Mouse (Mus musculus) stomach, embryonic 15.5 days (tissue): ENCODE results near the gene Dock2. TPM values are rescaled to one million over a fixed set of nuclear protein-coding genes. Genes with fewer than 3 reads are reported as not detected.

Experiments
- ATAC-seq: fragments of 200-750 bp; cut with Nextera tagmentation; 2 replicates; pipeline ENCODE4 v1.8.0; 2017; ENCODE audit warnings: low read depth, moderate number of reproducible peaks, moderate TSS enrichment; ENCODE audit not compliant: insufficient read depth, low FRiP score
- H3K27ac ChIP-seq: fragments of 300-500 bp; sonication (generic); 2 replicates; pipeline ENCODE4 v1.5.1; 2015; ENCODE audit warnings: mild to moderate bottlenecking, inconsistent platforms
- H3K27me3 ChIP-seq: fragments of 300-500 bp; sonication (generic); replicated peaks from 2 replicates; pipeline ENCODE4 v1.6.1; 2015; ENCODE audit warnings: inconsistent platforms
- H3K36me3 ChIP-seq: fragments of 300-500 bp; sonication (generic); 2 replicates; pipeline ENCODE4 v1.6.1; 2015; ENCODE audit warnings: inconsistent platforms
- H3K4me1 ChIP-seq: fragments of 300-500 bp; sonication (generic); 2 replicates; pipeline ENCODE4 v1.6.1; 2015; ENCODE audit warnings: inconsistent platforms
- H3K4me2 ChIP-seq: fragments of 300-500 bp; sonication (generic); 2 replicates; pipeline ENCODE4 v1.6.1; 2015; ENCODE audit warnings: mild to moderate bottlenecking, inconsistent platforms
- H3K4me3 ChIP-seq: fragments of 300-500 bp; sonication (generic); replicated peaks from 2 replicates; pipeline ENCODE4 v1.5.1; 2015; ENCODE audit warnings: inconsistent platforms
- H3K9ac ChIP-seq: fragments of 300-500 bp; sonication (generic); 2 replicates; pipeline ENCODE4 v1.6.1; 2015; ENCODE audit warnings: inconsistent platforms
- H3K9me3 ChIP-seq: fragments of 300-500 bp; sonication (generic); 2 replicates; pipeline ENCODE4 v1.6.1; 2016; ENCODE audit warnings: inconsistent platforms
- WGBS: fragments of 180-500 bp; shearing (Covaris S2); methylation state at CpG from one replicate; pipeline ENCODE4 v1.1.7; 2015; 5-methylcytosine and 5-hydroxymethylcytosine counted together
- polyA plus RNA-seq: library from polyadenylated mRNA; unstranded; fragments of >200 nt; fragmentation: Nextera tagmentation; extraction: Ambion mirVana; gene quantifications from 2 replicates; pipeline ENCODE4 v1.2.1, GENCODE M21; 2015

The Dock2 gene
- polyA plus RNA-seq, 1 experiment from 2014 or later = 2.4 TPM

GRCm38 (mm10) chr11:34415884-34416618 is 367.6 kb downstream of the Dock2 start:
- H3K4me1 ChIP-seq = no peaks in the 10 kb centered on the region
- H3K27me3 ChIP-seq = no peaks in the 10 kb centered on the region
- no peak overlapping the region for H3K4me3 ChIP-seq
- WGBS = 46% methylated on average over 9 of the region's 9 CpGs
- H3K4me2 ChIP-seq = no peak overlapping the region
- no peak overlapping the region for H3K27ac ChIP-seq
- H3K9me3 ChIP-seq = no peaks in the 10 kb centered on the region
- no peak for ATAC-seq
- H3K9ac ChIP-seq = no peak overlapping the region
- no peaks in the 10 kb centered on the region for H3K36me3 ChIP-seq

- 40% methylated on average over 5 of the region's 5 CpGs for WGBS
- no peak overlapping the region for H3K4me3 ChIP-seq
Observed at GRCm38 (mm10) chr11:34406850-34407249, 376.8 kb downstream of the Dock2 start.

GRCm38 (mm10) chr11:34406309-34406708 is 377.4 kb downstream of the Dock2 start:
- Histone ChIP-seq H3K27me3 (no peaks in the 10 kb centered on the region), H3K4me3 (no peak overlapping the region), H3K9me3 (no peaks in the 10 kb centered on the region), H3K9ac (no peak overlapping the region), H3K27ac (no peak overlapping the region), H3K4me2 (no peak overlapping the region), H3K4me1 (no peaks in the 10 kb centered on the region), H3K36me3 (no peaks in the 10 kb centered on the region)
- no peak for ATAC-seq
- 26% methylated on average over 8 of the region's 8 CpGs for WGBS

More at GRCm38 (mm10) chr11:34406850-34407249, 376.8 kb downstream of the Dock2 start:
- Histone ChIP-seq H3K9me3 (no peaks in the 10 kb centered on the region), H3K27ac (no peak overlapping the region), H3K4me1 (no peaks in the 10 kb centered on the region), H3K4me2 (no peak overlapping the region), H3K9ac (no peak overlapping the region), H3K27me3 (no peaks in the 10 kb centered on the region), H3K36me3 (no peaks in the 10 kb centered on the region)
- no peak for ATAC-seq

- 70% methylated on average over 1 of the region's 1 CpGs for WGBS
- no peak for ATAC-seq
Observed at GRCm38 (mm10) chr11:34405311-34405710, 378.4 kb downstream of the Dock2 start.

GRCm38 (mm10) chr11:34401343-34401742 is 382.3 kb downstream of the Dock2 start:
- Histone ChIP-seq H3K27ac (no peak overlapping the region), H3K36me3 (no peaks in the 10 kb centered on the region), H3K4me1 (no peaks in the 10 kb centered on the region), H3K9ac (no peak overlapping the region), H3K27me3 (no peaks in the 10 kb centered on the region), H3K9me3 (no peaks in the 10 kb centered on the region), H3K4me3 (no peak overlapping the region), H3K4me2 (no peak overlapping the region)
- no peak for ATAC-seq
- 89% methylated on average over 8 of the region's 8 CpGs for WGBS

More at GRCm38 (mm10) chr11:34405311-34405710, 378.4 kb downstream of the Dock2 start:
- Histone ChIP-seq H3K27ac (no peak overlapping the region), H3K36me3 (no peaks in the 10 kb centered on the region), H3K4me3 (no peak overlapping the region), H3K9ac (no peak overlapping the region), H3K27me3 (no peaks in the 10 kb centered on the region), H3K4me2 (no peak overlapping the region), H3K4me1 (no peaks in the 10 kb centered on the region), H3K9me3 (no peaks in the 10 kb centered on the region)

GRCm38 (mm10) chr11:34398555-34398954 is 385.1 kb downstream of the Dock2 start:
- Histone ChIP-seq H3K4me3 (no peak overlapping the region), H3K9me3 (no peaks in the 10 kb centered on the region), H3K4me1 (no peaks in the 10 kb centered on the region), H3K36me3 (no peaks in the 10 kb centered on the region), H3K27ac (no peak overlapping the region), H3K4me2 (no peak overlapping the region), H3K27me3 (no peaks in the 10 kb centered on the region), H3K9ac (no peak overlapping the region)
- WGBS = 78% methylated on average over 2 of the region's 2 CpGs
- ATAC-seq = no peak

- H3K4me1 ChIP-seq = no peaks in the 10 kb centered on the region
- no peaks in the 10 kb centered on the region for H3K36me3 ChIP-seq
- 87% methylated on average over 5 of the region's 5 CpGs for WGBS
- H3K27ac ChIP-seq = no peak overlapping the region
- no peaks in the 10 kb centered on the region for H3K9me3 ChIP-seq
- H3K27me3 ChIP-seq = no peaks in the 10 kb centered on the region
- no peak overlapping the region for H3K9ac ChIP-seq
- no peak overlapping the region for H3K4me3 ChIP-seq
- ATAC-seq = no peak
- no peak overlapping the region for H3K4me2 ChIP-seq
Observed at GRCm38 (mm10) chr11:34397661-34398060, 386.0 kb downstream of the Dock2 start.

GRCm38 (mm10) chr11:34395802-34396201 is 387.9 kb downstream of the Dock2 start:
- no peak overlapping the region for H3K4me3 ChIP-seq
- no peaks in the 10 kb centered on the region for H3K9me3 ChIP-seq
- no peaks in the 10 kb centered on the region for H3K27me3 ChIP-seq
- no peak for ATAC-seq
- H3K9ac ChIP-seq = no peak overlapping the region
- no peaks in the 10 kb centered on the region for H3K36me3 ChIP-seq
- H3K4me1 ChIP-seq = no peaks in the 10 kb centered on the region
- WGBS = 66% methylated on average over 3 of the region's 3 CpGs
- H3K4me2 ChIP-seq = no peak overlapping the region
- H3K27ac ChIP-seq = no peak overlapping the region

- H3K4me3 ChIP-seq = no peak overlapping the region
- 40% methylated on average over 4 of the region's 4 CpGs for WGBS
- ATAC-seq = no peak
Observed at GRCm38 (mm10) chr11:34392105-34392504, 391.6 kb downstream of the Dock2 start.

GRCm38 (mm10) chr11:34389261-34390116 is 394.2 kb downstream of the Dock2 start:
- no peak overlapping the region for H3K4me2 ChIP-seq
- no peaks in the 10 kb centered on the region for H3K4me1 ChIP-seq
- H3K27ac ChIP-seq = no peak overlapping the region
- WGBS = 80% methylated on average over 6 of the region's 6 CpGs
- H3K4me3 ChIP-seq = no peak overlapping the region
- H3K27me3 ChIP-seq = no peaks in the 10 kb centered on the region
- H3K36me3 ChIP-seq = no peaks in the 10 kb centered on the region
- H3K9me3 ChIP-seq = no peaks in the 10 kb centered on the region
- no peak overlapping the region for H3K9ac ChIP-seq
- no peak for ATAC-seq

More at GRCm38 (mm10) chr11:34392105-34392504, 391.6 kb downstream of the Dock2 start:
- Histone ChIP-seq H3K9me3 (no peaks in the 10 kb centered on the region), H3K36me3 (no peaks in the 10 kb centered on the region), H3K4me1 (no peaks in the 10 kb centered on the region), H3K4me2 (no peak overlapping the region), H3K9ac (no peak overlapping the region), H3K27ac (no peak overlapping the region), H3K27me3 (no peaks in the 10 kb centered on the region)

- ATAC-seq = no peak
- no peak overlapping the region for H3K4me3 ChIP-seq
- H3K4me2 ChIP-seq = no peak overlapping the region
- no peak overlapping the region for H3K27ac ChIP-seq
- no peak overlapping the region for H3K9ac ChIP-seq
- H3K4me1 ChIP-seq = no peaks in the 10 kb centered on the region
- H3K36me3 ChIP-seq = no peaks in the 10 kb centered on the region
- 42% methylated on average over 1 of the region's 1 CpGs for WGBS
- no peaks in the 10 kb centered on the region for H3K9me3 ChIP-seq
- H3K27me3 ChIP-seq = no peaks in the 10 kb centered on the region
Observed at GRCm38 (mm10) chr11:34385001-34385688, 398.5 kb downstream of the Dock2 start.

GRCm38 (mm10) chr11:34384178-34384577 is 399.5 kb downstream of the Dock2 start:
- Histone ChIP-seq H3K9me3 (no peaks in the 10 kb centered on the region), H3K4me2 (no peak overlapping the region), H3K36me3 (no peaks in the 10 kb centered on the region), H3K9ac (no peak overlapping the region), H3K27ac (no peak overlapping the region), H3K27me3 (no peaks in the 10 kb centered on the region), H3K4me3 (no peak overlapping the region), H3K4me1 (no peaks in the 10 kb centered on the region)
- WGBS = 61% methylated on average over 4 of the region's 4 CpGs
- ATAC-seq = no peak
